Mouse (Mus musculus) right cerebral cortex, adult 2 months (tissue): ENCODE results near the gene Parp8.
A peak's percentile ranks its signal among the peaks of the same experiment; 100 is the strongest.

Source experiments
- DNase-seq, 2 experiments: peaks; one replicate each; pipeline ENCODE4 v3.0.0; 2021 to 2022; ENCODE audit warnings: low spot score in 2 of 2

The Parp8 gene

GRCm38 (mm10) chr13:117025226-117026067 lies at the start of gene Parp8:
Gene Parp8 (minus strand): TSS chr13:117025537.
- DNase-seq, result peak; percentile 70 to 80

DNA sequence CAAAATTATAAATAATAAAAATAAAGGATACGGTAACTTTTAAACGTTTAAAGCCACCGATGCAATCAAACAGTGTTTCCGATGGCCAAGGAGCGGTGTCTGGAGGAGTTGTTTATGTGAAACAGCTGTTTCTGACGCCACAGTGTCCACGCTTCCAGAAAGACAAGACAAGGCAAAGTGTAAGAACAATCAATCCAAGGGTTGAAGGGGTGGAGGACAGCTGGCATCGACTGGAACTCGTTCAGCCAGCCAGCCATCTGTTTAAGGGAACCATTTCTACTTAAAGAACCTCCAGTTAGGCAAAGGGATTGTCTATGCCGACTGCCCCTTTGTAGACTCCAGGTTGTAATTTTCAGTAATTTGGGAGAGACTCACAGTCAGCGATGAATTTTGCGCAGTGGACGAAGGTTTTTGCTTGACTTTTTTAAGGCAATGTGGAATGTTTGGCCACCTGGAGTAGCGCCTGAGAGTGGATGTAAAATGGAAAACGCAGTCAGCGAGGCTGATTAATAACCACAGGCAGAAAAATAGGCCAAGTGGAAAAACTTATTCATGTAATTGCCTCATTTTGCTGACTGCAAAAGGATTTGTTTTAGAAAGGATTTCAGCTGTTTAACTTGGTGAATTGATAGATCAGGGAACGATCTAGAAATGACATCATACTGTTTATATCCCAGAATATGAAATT lies 37.4 kb upstream of the Parp8 start:
- DNase-seq, result no peak

- DNase-seq, result no peak
Observed at GRCm38 (mm10) chr13:117056466-117056865, 31.1 kb upstream of the Parp8 start.

DNA sequence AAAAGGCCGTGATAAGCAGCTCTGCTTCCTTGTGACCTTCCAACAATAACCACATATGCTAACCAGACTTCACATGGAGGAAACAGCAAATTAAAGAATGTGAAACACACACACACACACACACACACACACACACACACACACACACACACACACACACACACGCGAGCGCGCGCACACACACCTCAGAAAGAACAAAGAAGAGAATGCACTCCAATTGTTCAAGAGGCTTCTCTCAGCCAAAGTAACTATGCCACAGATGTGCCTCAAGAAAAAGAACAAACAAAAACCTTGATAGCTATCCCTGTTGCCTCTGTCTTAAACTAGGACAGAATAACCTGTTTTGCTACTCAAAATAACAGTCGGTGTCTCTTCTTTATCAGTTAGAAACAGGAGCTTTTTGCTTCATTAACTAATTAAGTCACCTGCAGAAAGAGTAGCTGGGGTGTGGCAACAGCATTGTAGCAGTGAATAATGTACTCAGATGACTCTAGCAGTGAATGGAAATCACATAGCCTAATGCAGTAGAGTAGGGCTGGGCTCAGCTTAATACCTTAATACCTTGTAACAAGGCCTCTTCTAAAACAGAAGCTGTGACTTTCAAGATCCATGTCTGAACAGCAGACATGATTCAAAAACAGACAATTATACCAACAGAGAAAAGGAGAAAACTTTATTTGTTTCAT lies 29.6 kb upstream of the Parp8 start:
- no peak for DNase-seq

DNA sequence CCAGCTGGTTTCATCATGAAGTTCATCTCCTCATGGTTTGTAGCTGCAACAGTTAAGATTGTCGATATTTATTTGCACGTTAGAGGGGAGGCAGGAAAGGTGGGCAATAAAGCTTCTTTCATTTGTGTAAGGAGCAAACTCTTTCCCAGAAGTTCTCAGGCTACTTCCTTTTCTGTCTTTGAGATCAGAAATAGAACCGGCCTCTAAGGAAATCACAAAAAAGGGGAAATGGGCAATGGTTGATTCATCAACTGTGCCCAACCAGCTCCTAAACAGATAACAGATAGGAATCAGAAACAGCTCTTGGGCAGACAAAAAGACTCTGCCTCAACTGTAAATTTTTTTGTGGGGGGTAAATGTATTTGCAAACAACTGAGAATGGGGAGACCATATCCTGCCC lies 27.4 kb upstream of the Parp8 start:
- DNase-seq, result no peak

- peak; percentile 65 to 66 for DNase-seq
Observed at GRCm38 (mm10) chr13:117048541-117048971, 23.2 kb upstream of the Parp8 start.

- DNase-seq, result no peak
Observed at GRCm38 (mm10) chr13:117043567-117043966, 18.2 kb upstream of the Parp8 start.

DNA sequence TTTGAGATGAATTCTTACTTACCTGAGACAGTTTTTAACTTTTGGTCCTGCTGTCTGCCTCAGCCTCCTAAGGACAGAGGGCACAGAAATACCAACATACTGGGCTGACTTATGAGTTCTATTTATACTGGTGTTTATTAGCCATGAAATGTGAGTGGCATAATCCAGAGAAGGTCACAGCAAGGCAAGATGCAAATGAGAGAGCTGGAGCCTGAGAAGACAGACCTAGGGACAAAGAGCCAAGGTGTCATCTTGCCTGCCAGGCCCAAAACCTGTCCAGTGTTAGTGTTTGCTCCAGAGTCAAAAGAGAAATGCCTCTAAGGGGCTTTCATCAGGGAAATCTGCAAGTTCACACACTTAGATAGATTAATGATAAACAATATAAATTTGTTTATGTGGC lies 15.7 kb upstream of the Parp8 start:
- DNase-seq, result no peak

- DNase-seq, result no peak
Observed at GRCm38 (mm10) chr13:117036277-117036676, 10.9 kb upstream of the Parp8 start.

DNA sequence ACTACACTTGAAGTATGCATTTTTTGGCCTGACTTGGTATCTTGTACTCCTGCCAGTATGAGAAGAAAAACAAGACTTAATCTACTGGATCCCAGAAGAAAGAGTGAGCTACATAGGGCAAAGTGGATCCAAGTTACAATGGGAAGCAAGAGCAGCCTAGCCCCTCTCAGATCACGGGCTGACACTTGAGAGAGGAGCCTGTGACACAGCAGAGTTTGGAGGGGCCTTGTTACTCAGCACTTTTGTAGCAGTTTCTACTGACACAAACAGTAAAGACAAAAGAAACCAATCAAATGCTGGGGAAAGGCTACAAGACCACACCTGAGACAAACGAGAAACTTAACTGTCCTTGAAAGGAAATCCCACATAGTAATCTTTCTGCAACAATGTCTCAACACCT lies 9.8 kb upstream of the Parp8 start:
- DNase-seq, result no peak

GRCm38 (mm10) chr13:117034676-117035075 lies 9.3 kb upstream of the Parp8 start:
- DNase-seq, result no peak

DNA sequence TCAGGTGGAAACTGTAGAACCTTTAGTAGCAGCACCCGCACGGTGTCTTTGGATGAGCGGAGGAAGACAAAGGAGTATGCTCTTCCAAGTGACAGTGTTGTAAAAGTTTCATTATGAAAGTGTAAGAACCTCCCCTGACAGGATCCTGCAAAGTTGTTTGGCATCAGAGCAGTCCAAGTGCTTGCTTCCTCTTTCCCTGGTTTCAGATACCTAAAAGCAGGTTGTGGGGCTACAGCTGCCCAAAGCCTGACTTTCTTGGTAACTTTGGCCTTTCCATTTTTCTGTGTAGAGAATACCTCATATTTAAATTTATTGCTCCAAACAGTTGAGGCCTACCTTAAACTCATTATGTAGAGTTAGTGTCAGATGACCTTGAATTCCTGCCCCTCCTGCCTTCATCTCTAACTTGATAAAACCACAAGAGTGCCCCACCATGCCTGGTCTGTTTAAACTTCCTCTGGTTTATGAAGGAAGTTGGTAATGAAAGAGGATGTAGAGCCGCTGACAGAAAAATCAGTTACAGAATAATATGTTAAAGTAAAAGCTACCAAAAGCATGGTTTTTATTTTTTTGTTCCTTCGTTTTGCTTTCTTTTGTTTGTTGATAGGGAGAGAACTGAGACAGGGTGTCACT lies 8.5 kb upstream of the Parp8 start:
- no peak for DNase-seq

DNA sequence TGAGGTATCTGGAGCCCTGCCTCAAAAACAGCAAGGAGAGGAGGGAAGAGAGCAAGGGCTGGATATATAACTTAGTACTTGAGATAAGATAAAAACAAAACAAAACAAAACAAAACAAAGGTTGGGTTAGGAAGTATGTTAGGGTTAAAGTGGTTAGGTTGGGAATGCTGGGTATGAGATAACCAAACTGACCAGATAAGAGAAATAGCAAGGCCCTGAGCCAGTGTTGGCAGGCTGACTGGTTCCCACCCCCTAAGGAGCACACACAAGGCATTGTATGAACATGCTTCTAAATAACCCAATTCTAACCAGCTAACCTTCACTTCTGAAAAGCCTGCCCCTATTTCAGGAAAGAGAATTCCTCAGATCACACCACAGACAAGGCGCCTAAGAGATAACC lies 7.1 kb upstream of the Parp8 start:
- DNase-seq, result no peak

- DNase-seq, result no peak
Observed at GRCm38 (mm10) chr13:117031546-117031945, 6.2 kb upstream of the Parp8 start.

DNA sequence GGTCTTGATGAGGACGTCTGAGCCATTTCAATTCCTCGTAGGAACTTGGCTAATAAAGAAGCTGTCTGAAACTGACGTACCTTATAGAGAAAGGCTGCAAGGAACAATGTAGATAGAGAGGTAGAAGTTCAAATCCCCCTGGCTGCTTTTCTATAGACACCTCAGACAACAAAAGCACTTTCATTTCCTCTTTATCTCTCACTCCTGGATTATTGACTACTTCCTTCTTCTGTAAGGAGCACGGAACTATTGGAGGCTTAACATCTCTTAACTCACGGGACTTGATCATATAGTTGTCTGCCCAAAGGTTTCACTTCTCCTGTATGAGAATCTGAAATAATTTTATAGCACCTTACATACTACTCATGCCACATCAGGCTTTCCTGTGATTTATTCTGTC lies 2.9 kb upstream of the Parp8 start:
- DNase-seq, result no peak

- DNase-seq, result no peak
Observed at GRCm38 (mm10) chr13:117027336-117027735, 2.0 kb upstream of the Parp8 start.

GRCm38 (mm10) chr13:117026276-117026780 lies 991 bp upstream of the Parp8 start:
- DNase-seq, result no peak

DNA sequence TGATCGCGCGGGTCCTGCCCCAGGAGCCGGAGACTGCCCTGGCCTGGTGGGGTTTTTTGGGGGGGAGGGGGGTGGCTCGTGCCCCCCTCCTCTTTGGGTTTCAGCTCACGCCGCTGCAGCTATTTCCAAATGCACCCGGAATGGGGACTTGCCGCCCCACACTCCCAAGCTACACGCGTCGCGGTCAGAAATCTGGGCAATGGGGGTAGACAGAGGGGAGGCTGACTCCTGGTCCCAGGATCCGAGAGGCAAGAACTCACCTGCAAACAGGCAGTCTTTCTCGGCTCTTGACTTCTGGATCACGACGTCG lies 466 bp downstream of the Parp8 start:
- DNase-seq, result peak in 1 of 2 experiments; percentile 37

DNA sequence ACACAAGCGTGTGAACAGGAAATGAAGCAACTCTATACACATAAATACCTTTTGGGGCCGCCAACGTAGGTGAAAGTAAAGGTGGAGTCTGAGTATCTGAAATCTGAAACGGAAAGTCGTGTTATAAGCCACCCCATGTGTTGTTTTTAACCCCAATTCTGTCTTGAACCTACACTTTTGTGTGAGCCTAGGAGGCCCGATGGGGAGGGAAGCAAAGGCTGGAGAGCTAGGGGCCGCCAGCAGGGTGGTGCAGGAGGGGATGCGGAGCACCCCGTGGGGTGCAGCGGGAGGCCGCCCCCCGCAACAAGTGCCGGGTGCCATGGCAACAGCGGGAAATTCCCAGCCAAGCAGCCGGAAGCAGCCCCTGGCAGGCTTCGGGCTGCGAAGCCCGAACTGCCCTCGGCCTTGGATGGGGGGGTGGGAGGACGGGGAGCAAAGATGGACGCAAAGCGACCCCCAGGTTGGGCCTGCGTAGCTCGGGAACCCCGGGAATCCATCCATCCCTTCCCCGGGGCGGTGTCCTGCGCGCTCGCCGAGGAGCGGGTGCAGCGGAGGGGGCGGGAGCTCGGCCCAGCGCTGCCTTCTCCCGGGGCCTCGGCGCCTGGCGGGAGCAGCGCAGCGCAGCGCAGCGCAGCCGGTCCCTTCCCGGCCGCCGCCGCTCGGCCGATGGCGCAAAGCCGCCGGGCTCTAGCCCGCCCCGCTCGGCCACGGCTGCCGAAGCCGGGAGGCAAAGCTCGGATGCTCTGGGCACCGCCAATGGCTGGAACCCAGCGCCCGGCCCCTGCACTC lies 1.0 kb downstream of the Parp8 start:
- peak; percentile 48 to 51 for DNase-seq

- DNase-seq, result peak in 1 of 2 experiments; percentile 27
Observed at GRCm38 (mm10) chr13:117023346-117024050, 1.8 kb downstream of the Parp8 start.

DNA sequence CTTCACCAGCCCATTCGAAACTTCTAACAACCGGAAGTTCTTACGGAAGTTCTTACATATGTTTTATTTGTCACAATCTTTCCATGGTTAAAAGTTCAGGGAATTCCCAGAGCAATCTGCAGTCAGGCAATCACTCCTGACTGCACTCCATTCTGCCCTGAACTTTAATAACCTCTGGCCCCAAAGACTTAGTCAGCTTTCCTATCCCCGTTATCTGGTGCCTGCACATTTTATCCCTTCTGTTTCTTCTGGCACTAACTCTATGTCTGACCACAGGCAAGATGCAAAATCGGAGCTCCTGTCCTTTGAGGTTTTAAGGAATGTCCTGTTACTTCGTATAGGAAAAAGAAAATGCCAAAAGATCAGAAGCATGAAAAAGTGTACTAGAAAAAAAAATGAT lies 4.7 kb downstream of the Parp8 start:
- no peak for DNase-seq
